Mouse (Mus musculus): ENCODE results near the gene Dkkl1. TPM values are rescaled to one million over a fixed set of nuclear protein-coding genes. Genes with fewer than 3 reads are reported as not detected.

The Dkkl1 gene
- total RNA-seq, 2 experiments from 2014 or later, result not detected

- intact Hi-C loops (cut with DNase I), result no loop called here
- no peak for DNase-seq
These were observed 16.4 kb downstream of the Dkkl1 start for GRCm38 (mm10) chr7:45195341-45196175.

GRCm38 (mm10) chr7:45193871-45194785, 17.8 kb downstream of the Dkkl1 start:
- intact Hi-C loops (cut with DNase I), result no loop called here
- DNase-seq, result no peak

- intact Hi-C loops (cut with DNase I), result no loop called here
- DNase-seq, result no peak
These were observed 18.5 kb downstream of the Dkkl1 start for GRCm38 (mm10) chr7:45193406-45193805.

GRCm38 (mm10) chr7:45192585-45193310, 19.2 kb downstream of the Dkkl1 start:
- DNase-seq, result no peak
- intact Hi-C loops (cut with DNase I), result no loop called here

- DNase-seq, result no peak
These were observed 20.1 kb downstream of the Dkkl1 start for GRCm38 (mm10) chr7:45191803-45192363.

GRCm38 (mm10) chr7:45191161-45191560, 20.8 kb downstream of the Dkkl1 start:
- intact Hi-C loops (cut with DNase I), result no loop called here

More at GRCm38 (mm10) chr7:45191803-45192363, 20.1 kb downstream of the Dkkl1 start:
- intact Hi-C loops (cut with DNase I), result no loop called here

GRCm38 (mm10) chr7:45190186-45190585, 21.8 kb downstream of the Dkkl1 start:
- intact Hi-C loops (cut with DNase I), result no loop called here
- DNase-seq, result no peak

More at GRCm38 (mm10) chr7:45191161-45191560, 20.8 kb downstream of the Dkkl1 start:
- no peak for DNase-seq

GRCm38 (mm10) chr7:45189600-45189999, 22.3 kb downstream of the Dkkl1 start:
- intact Hi-C loops (cut with DNase I), result no loop called here
- DNase-seq, result no peak

GRCm38 (mm10) chr7:45185921-45186320, 26.0 kb downstream of the Dkkl1 start:
- intact Hi-C loops (cut with DNase I), result no loop called here
- no peak for DNase-seq

GRCm38 (mm10) chr7:45183672-45184071, 28.3 kb downstream of the Dkkl1 start:
- intact Hi-C loops (cut with DNase I), result no loop called here
- DNase-seq, result no peak

- intact Hi-C loops (cut with DNase I), result no loop called here
- no peak for DNase-seq
These were observed 29.3 kb downstream of the Dkkl1 start for GRCm38 (mm10) chr7:45182606-45183005.

- intact Hi-C loops (cut with DNase I), result no loop called here
- DNase-seq, result peak; percentile 84 to 88
These were observed 29.7 kb downstream of the Dkkl1 start for GRCm38 (mm10) chr7:45182199-45182601.

GRCm38 (mm10) chr7:45181540-45181939, 30.4 kb downstream of the Dkkl1 start:
- intact Hi-C loops (cut with DNase I), result no loop called here
- peak in 1 of 2 experiments; percentile 34 for DNase-seq

GRCm38 (mm10) chr7:45180896-45181477, 31.0 kb downstream of the Dkkl1 start, which contains the start of gene Pth2:
Gene Pth2 (plus strand): TSS chr7:45180995.
- DNase-seq, result no peak
- intact Hi-C loops (cut with DNase I), result no loop called here

GRCm38 (mm10) chr7:45179469-45179868, 32.5 kb downstream of the Dkkl1 start, which contains the start of gene Gfy:
Gene Gfy (minus strand): TSS chr7:45179569.
- intact Hi-C loops (cut with DNase I), result no loop called here
- no peak for DNase-seq

- intact Hi-C loops (cut with DNase I), result no loop called here
- DNase-seq, result no peak
These were observed 33.4 kb downstream of the Dkkl1 start for GRCm38 (mm10) chr7:45178550-45178949.

GRCm38 (mm10) chr7:45176356-45176755, 35.6 kb downstream of the Dkkl1 start:
- DNase-seq, result no peak
- intact Hi-C loops (cut with DNase I), result no loop called here

GRCm38 (mm10) chr7:45175929-45176328, 36.0 kb downstream of the Dkkl1 start:
- intact Hi-C loops (cut with DNase I), result no loop called here
- DNase-seq, result no peak

GRCm38 (mm10) chr7:45175398-45175797, 36.5 kb downstream of the Dkkl1 start:
- no peak for DNase-seq
- intact Hi-C loops (cut with DNase I), result no loop called here
